Mouse (Mus musculus): ENCODE measurements around the gene Ambra1.

DNA sequence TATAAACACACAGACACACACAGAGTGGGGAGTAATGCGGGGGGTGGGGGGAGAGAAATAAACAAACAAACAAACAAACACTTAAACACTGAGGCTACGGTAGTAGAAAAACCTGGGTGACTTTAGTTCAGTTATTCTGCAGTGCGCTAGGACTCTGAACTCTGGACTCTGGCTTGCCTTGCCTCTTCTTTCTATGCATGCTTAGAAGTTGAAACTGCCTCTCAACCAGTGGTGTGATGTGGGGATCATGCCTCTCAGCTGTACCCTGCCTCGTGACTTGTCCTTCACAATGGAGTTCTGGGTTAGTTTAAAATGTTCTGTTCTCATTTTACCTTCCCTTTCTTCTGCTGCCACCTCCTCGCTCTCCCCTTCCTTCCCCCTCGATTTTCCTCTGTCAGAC is 81.5 kb downstream of the Ambra1 start:
- no peak for TF ChIP-seq CTCF (conservative IDR thresholded peaks at IDR 0.05 in 1 of 2, IDR thresholded peaks at IDR 0.05 in 1 of 2; ENCODE audit: low read depth in 2 of 2, low read length in 2 of 2)
- TF ChIP-seq EP300 (IDR thresholded peaks at IDR 0.05; ENCODE audit: low read length), result no peak
- TF ChIP-seq ETS1 (conservative IDR thresholded peaks at IDR 0.05; ENCODE audit: low read depth, low read length), result no peak
- no peak for TF ChIP-seq POLR2A (IDR thresholded peaks at IDR 0.05; ENCODE audit: low read depth, low read length)
- no peak for TF ChIP-seq MAZ (IDR thresholded peaks at IDR 0.05; ENCODE audit: low read depth, low read length)
- TF ChIP-seq MAX (IDR thresholded peaks at IDR 0.05; ENCODE audit: low read length), result no peak
- TF ChIP-seq JUN (IDR thresholded peaks at IDR 0.05; ENCODE audit: insufficient read depth, low read depth, low read length), result no peak
- no peak for TF ChIP-seq HCFC1 (IDR thresholded peaks at IDR 0.05; ENCODE audit: low read depth, low read length)
- TF ChIP-seq NRF1 (IDR thresholded peaks at IDR 0.05; ENCODE audit: low read depth, low read length), result no peak
